Mouse (Mus musculus) kidney, postnatal 0 days (tissue): ENCODE measurements around the gene Nprl2. TPM values are rescaled to one million over a fixed set of nuclear protein-coding genes. Genes with fewer than 3 reads are reported as not detected.

Experiments
- ATAC-seq: fragments of 200-750 bp; cut with Nextera tagmentation; replicated peaks from 2 replicates; pipeline ENCODE4 v1.8.0; 2017; ENCODE audit warnings: low read depth, moderate number of reproducible peaks, moderate TSS enrichment, moderate library complexity; ENCODE audit not compliant: low FRiP score
- DNase-seq: peaks from one replicate; pipeline ENCODE4 v3.0.0-alpha.2; 2016; ENCODE audit warnings: low spot score
- H3K27ac ChIP-seq: fragments of 300-500 bp; sonication (generic); 2 replicates; pipeline ENCODE4 v1.5.1; 2014; ENCODE audit warnings: mild to moderate bottlenecking
- H3K27me3 ChIP-seq: fragments of 300-500 bp; sonication (generic); 2 replicates; pipeline ENCODE4 v1.6.1; 2014; ENCODE audit warnings: low read length, mixed read lengths; ENCODE audit not compliant: insufficient read depth
- H3K36me3 ChIP-seq: fragments of 300-500 bp; sonication (generic); 2 replicates; pipeline ENCODE4 v1.6.1; 2014; ENCODE audit warnings: low read length, mixed read lengths; ENCODE audit not compliant: insufficient read depth
- H3K4me1 ChIP-seq: fragments of 300-500 bp; sonication (generic); replicated peaks from 2 replicates; pipeline ENCODE4 v1.6.1; 2014; ENCODE audit warnings: antibody characterized with exemption, low read length, mixed read lengths; ENCODE audit not compliant: insufficient read depth
- H3K4me2 ChIP-seq: fragments of 300-500 bp; sonication (generic); 2 replicates; pipeline ENCODE4 v1.6.1; 2014; ENCODE audit warnings: mild to moderate bottlenecking, low read length, moderate library complexity, mixed read lengths
- H3K4me3 ChIP-seq: fragments of 300-500 bp; sonication (generic); replicated peaks from 2 replicates; pipeline ENCODE4 v1.5.1; 2014; ENCODE audit warnings: low read depth, low read length
- H3K9ac ChIP-seq: fragments of 300-500 bp; sonication (generic); 2 replicates; pipeline ENCODE4 v1.6.1; 2014; ENCODE audit warnings: low read depth, low read length
- H3K9me3 ChIP-seq: fragments of 300-500 bp; sonication (generic); replicated peaks from 2 replicates; pipeline ENCODE4 v1.6.1; 2016; ENCODE audit warnings: low read length, inconsistent platforms, mixed read lengths
- CTCF ChIP-seq: IDR thresholded peaks from 2 replicates; pipeline ENCODE4 v1.5.1; 2016; ENCODE audit warnings: antibody characterized with exemption, low read depth, mild to moderate bottlenecking, moderate library complexity
- WGBS: fragments of 180-500 bp; shearing (Covaris S2); extraction: QIAGEN DNeasy Blood & Tissue Kit; methylation state at CpG from one replicate; pipeline ENCODE4 v1.1.7; 2014; 5-methylcytosine and 5-hydroxymethylcytosine counted together
- polyA plus RNA-seq: library from polyadenylated mRNA; unstranded; fragments of >200 nt; fragmentation: Nextera tagmentation; extraction: Ambion mirVana; gene quantifications from 2 replicates; pipeline ENCODE4 v1.2.1, GENCODE M21; 2015

Nprl2 gene
- polyA plus RNA-seq, 1 experiment from 2014 or later, result 43.8 TPM

DNA sequence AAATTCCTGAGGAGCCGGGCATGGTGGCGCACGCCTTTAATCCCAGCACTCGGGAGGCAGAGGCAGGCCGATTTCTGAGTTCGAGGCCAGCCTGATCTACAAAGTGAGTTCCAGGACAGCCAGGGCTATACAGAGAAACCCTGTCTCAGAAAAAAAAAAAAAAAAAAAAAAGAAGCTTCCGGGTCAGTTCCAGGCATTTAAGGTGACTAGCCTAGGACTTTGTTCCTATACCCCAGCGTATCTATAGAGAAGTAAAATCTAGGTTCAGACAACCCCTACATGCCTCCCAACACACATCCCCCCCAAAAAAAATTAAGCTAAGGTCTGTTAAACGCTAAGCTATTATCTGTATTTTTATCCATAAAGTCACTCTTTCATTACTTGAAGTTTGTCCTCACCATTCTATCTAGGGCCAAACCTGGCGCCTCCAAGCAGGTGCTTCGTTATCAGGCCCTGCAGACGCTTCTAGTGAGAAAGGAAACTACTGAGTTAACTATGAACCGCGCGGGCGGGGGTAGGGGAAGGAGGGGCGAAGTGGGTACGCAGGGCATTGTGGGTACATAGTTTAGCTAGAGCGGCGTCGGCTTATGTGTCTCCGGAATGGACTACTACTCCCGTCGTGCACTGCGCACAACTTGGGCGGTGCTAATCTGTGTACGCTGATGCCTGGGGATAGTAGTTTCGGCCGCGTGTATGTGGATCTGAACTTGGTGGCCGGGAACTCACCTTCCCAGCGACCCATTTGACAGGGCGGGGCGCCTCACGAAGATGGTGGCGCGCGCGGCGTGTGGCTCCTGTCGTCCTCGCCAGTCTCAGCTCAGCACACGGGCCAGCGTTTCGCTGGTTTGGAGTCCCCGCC lies 45.2 kb downstream of the Nprl2 start, which contains the start of gene Ifrd2:
Gene Ifrd2, plus strand, starts transcription at position 669 of the 859 bp plus-strand sequence.
- peaks cover 26% of the 10 kb centered on the region for H3K36me3 ChIP-seq
- WGBS, result 15% methylated on average over 46 of the region's 46 CpGs
- H3K4me1 ChIP-seq, result peaks cover 16% of the 10 kb centered on the region
- no peak within 1 kb of the TSS for H3K27ac ChIP-seq
- DNase-seq (peak; percentile 99), ATAC-seq (peak; percentile 96)
- H3K9me3 ChIP-seq, result no peaks in the 10 kb centered on the region
- H3K27me3 ChIP-seq, result no peaks in the 10 kb centered on the region
- peak within 1 kb of the TSS; percentile 52 for H3K9ac ChIP-seq
- H3K4me3 ChIP-seq, result peak within 1 kb of the TSS; percentile 56
- H3K4me2 ChIP-seq, result peak within 1 kb of the TSS; percentile 74
- TF ChIP-seq CTCF, result no peak

DNA sequence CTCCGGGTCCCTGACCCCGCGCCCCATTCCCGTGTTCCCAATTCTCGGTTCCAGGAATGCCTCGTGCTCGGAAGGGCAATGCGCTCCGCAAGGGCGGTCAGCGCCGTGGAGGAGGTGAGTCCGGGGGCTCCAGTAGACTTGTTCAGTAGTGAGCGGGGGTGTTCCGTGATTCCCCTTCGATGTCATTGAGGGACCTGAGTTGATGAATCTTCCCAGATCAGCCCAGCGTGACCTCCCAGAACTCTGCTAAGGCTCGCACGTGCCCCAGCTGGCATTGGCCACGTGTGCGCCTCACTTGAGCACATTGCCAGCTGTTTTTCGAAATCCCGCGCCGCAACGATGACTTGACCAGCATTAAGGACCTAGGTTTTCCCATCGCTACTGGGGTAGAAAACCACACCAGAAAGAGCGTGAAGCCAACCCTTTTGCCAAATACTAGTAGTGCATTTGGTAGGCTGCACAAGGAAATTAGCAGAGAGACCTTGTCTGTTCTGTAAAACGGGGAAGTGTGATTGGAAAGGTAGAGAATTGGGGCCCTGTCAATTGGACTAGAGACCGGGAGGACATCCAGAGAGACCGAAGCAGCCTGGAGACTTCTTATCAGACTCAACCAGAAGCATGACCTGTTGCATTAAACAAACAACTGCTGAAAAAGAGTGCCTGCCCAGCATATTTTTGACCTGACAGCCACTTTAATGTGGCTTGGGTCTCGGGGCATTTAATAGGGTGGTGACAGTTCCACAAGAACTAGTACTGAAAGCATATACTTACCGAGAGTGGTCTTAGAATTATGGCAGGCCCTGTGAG lies 46.0 kb downstream of the Nprl2 start:
- Histone ChIP-seq H3K9ac (peak overlapping the region; percentile 52), H3K36me3 (peaks cover 28% of the 10 kb centered on the region), H3K27me3 (no peaks in the 10 kb centered on the region), H3K27ac (no peak overlapping the region), H3K4me2 (peak overlapping the region; percentile 74), H3K4me1 (peaks cover 12% of the 10 kb centered on the region), H3K9me3 (no peaks in the 10 kb centered on the region), H3K4me3 (peak overlapping the region; percentile 56)
- peak; percentile 34 for ATAC-seq
- DNase-seq, result peak; percentile 34
- no peak for TF ChIP-seq CTCF
- WGBS, result 2% methylated on average over 33 of the region's 33 CpGs

DNA sequence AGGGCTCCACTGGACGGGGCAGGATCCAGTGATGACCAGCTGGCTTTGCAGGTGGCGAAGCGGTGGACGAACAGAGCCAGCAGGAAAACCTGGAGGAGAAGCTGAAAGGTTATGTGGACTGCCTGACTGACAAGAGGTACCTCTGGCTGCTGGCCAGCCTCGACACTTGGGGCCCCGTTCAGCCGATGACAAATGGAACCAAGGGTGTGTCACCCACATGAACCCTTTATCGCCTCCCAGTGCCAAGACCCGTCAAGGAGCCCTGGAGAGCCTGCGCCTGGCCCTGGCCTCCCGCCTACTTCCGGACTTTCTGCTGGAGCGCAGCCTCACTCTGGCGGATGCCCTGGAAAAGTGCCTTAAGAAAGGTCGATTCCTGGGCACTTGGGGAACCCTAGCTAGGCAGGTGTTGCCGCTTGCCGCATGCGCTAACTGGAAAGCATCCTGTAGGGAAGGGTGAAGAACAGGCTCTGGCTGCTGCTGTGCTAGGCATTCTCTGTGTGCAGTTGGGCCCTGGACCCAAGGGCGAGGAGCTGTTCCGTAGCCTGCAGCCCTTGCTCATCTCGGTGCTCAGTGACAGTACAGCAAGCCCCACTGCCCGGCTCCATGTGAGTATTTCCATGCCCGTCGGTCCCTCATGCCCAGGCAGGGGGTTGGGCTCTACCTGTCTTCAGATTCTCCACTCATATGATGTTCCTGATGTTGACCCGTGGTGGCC lies 48.2 kb downstream of the Nprl2 start:
- ATAC-seq (no peak), DNase-seq (no peak)
- no peak for TF ChIP-seq CTCF
- H3K4me1 ChIP-seq, result peaks cover 12% of the 10 kb centered on the region
- no peak overlapping the region for H3K9ac ChIP-seq
- no peaks in the 10 kb centered on the region for H3K27me3 ChIP-seq
- 83% methylated on average over 25 of the region's 25 CpGs for WGBS
- peaks cover 34% of the 10 kb centered on the region for H3K36me3 ChIP-seq
- H3K4me2 ChIP-seq, result no peak overlapping the region
- H3K27ac ChIP-seq, result no peak overlapping the region
- H3K9me3 ChIP-seq, result no peaks in the 10 kb centered on the region
- H3K4me3 ChIP-seq, result no peak overlapping the region

DNA sequence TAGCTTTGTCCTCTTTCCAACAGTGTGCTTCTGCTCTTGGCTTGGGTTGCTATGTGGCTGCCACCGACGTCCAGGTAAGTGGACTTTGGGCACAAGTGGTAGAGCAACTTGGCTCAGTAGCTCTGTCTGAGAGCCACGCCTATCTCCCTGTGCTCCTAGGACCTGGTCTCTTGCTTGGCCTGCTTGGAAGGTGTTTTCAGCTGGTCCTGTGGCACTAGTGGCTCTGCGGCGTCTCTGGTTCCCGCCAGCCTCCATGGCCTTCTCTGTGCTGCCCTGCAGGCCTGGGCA lies 48.7 kb downstream of the Nprl2 start:
- Histone ChIP-seq H3K9me3 (no peaks in the 10 kb centered on the region), H3K36me3 (peaks cover 34% of the 10 kb centered on the region), H3K4me3 (no peak overlapping the region), H3K4me1 (peaks cover 12% of the 10 kb centered on the region), H3K9ac (no peak overlapping the region), H3K27ac (no peak overlapping the region), H3K4me2 (no peak overlapping the region), H3K27me3 (no peaks in the 10 kb centered on the region)
- no peak for TF ChIP-seq CTCF
- DNase-seq (no peak), ATAC-seq (no peak)
- WGBS, result 84% methylated on average over 6 of the region's 6 CpGs

DNA sequence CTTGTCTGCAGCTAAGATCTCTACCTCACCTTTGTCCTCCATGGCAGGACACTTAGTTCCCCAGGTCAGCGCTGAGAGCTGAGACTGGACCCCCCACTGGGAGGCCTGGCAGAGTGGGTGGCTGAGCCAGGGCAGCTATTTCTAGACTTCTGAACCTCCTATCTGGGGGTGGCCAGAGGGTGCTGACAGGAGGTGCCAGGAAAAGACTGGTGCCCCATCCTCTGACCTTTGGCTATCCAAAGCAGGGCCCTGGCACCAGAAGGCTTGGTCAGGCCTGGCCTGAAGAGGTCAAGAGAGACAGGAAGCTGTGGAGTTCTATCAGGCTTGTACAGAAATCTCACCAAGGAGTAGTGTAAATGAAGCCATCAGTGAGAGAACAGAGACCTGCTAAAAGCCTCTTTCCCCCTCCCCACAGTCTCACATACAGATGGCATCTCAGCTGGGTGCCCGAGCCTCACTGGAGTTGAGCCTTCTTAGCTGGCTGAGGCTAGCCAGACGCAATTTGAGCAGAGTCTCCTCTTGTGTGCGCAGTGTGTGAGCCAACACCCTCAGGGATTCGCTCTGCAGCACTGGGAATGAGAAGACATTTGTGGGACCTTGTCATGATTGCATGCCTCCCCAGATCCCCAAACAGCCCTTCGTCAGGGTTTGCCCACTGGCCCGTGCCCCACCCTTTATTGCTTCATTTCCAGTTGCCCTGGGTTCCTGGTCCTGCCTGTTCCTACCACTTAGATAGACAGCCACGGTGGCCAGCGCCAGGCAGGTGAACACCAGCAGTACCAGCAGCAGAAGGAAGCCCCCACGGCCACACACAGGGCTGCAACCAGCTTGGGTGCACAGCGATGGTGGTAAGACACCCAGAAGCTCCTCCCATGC lies 51.3 kb downstream of the Nprl2 start:
- Histone ChIP-seq H3K4me2 (no peak overlapping the region), H3K27ac (no peak overlapping the region), H3K9me3 (no peaks in the 10 kb centered on the region), H3K4me1 (peaks cover 7% of the 10 kb centered on the region), H3K9ac (no peak overlapping the region), H3K27me3 (no peaks in the 10 kb centered on the region), H3K36me3 (peaks cover 34% of the 10 kb centered on the region), H3K4me3 (no peak overlapping the region)
- DNase-seq (no peak), ATAC-seq (no peak)
- no peak for TF ChIP-seq CTCF
- 82% methylated on average over 11 of the region's 11 CpGs for WGBS
